Mouse (Mus musculus) spleen, adult 2 months (tissue): ENCODE data around the gene Fgf12.

Experiments
- CTCF ChIP-seq: fragments of 200-500 bp; IDR thresholded peaks from 2 replicates; pipeline ENCODE4 v1.5.1; 2011; ENCODE audit warnings: mild to moderate bottlenecking, inconsistent platforms; ENCODE audit not compliant: insufficient read depth, insufficient read length, insufficient replicate concordance; ENCODE audit errors: extremely low read depth
- POLR2A ChIP-seq: fragments of 200-500 bp; IDR thresholded peaks from 2 replicates; pipeline ENCODE4 v1.6.1; 2011; ENCODE audit warnings: low read depth, low read length, inconsistent platforms

DNA sequence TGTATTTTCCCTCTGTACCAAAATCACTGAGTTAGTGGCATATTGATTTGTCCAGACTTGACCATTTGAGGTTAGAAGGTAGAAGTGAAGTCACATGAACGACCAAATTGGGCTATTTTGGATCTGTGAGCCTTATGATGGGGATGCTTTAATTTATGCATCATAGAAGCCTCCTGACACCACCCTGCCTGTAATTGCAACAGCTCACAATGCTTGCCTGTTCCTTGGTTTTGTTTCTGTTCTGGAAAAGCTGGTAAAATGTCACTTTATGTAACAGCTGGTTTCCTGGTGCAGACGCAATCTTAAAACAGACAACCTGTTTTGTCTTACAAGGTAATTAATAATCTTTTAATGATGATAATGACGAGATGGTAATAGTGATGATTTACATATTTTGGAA lies 213.4 kb downstream of the Fgf12 start:
- no peak for TF ChIP-seq POLR2A
- TF ChIP-seq CTCF = no peak
